Mouse (Mus musculus) limb, embryonic 10.5 days (tissue): Measurements from ENCODE around the gene Col8a2. TPM values are rescaled to one million over a fixed set of nuclear protein-coding genes. Genes with fewer than 3 reads are reported as not detected.
A peak's percentile ranks its signal among the peaks of the same experiment; 100 is the strongest.

Experiments used
- DNase-seq: peaks from one replicate; pipeline ENCODE4 v3.0.0-alpha.2; 2017; ENCODE audit warnings: low spot score
- H3K27ac ChIP-seq: fragments of 300-500 bp; sonication (generic); 2 replicates; pipeline ENCODE4 v1.5.1; 2016; ENCODE audit warnings: mild to moderate bottlenecking
- H3K27me3 ChIP-seq: fragments of 300-500 bp; sonication (generic); 2 replicates; pipeline ENCODE4 v1.6.1; 2016; ENCODE audit warnings: low read depth, mild to moderate bottlenecking; ENCODE audit not compliant: poor library complexity, severe bottlenecking
- H3K36me3 ChIP-seq: fragments of 300-500 bp; sonication (generic); 2 replicates; pipeline ENCODE4 v1.6.1; 2016; ENCODE audit warnings: mild to moderate bottlenecking, moderate library complexity
- H3K4me1 ChIP-seq: fragments of 300-500 bp; sonication (generic); 2 replicates; pipeline ENCODE4 v1.6.1; 2016
- H3K4me3 ChIP-seq: fragments of 300-500 bp; sonication (generic); 2 replicates; pipeline ENCODE4 v1.5.1; 2016; ENCODE audit warnings: mild to moderate bottlenecking, moderate library complexity
- H3K9me3 ChIP-seq: fragments of 300-500 bp; sonication (generic); replicated peaks from 2 replicates; pipeline ENCODE4 v1.6.1; 2016; ENCODE audit warnings: mild to moderate bottlenecking
- WGBS: fragments of 180-500 bp; shearing (Covaris S2); methylation state at CpG from one replicate; pipeline ENCODE4 v1.1.7; 2016; 5-methylcytosine and 5-hydroxymethylcytosine counted together
- polyA plus RNA-seq: library from polyadenylated mRNA; unstranded; fragments of >200 nt; fragmentation: Nextera tagmentation; extraction: Ambion mirVana; gene quantifications from 2 replicates; pipeline ENCODE4 v1.2.1, GENCODE M21; 2016

Gene Col8a2
- polyA plus RNA-seq, 1 experiment from 2014 or later, result 1.4 TPM

DNA sequence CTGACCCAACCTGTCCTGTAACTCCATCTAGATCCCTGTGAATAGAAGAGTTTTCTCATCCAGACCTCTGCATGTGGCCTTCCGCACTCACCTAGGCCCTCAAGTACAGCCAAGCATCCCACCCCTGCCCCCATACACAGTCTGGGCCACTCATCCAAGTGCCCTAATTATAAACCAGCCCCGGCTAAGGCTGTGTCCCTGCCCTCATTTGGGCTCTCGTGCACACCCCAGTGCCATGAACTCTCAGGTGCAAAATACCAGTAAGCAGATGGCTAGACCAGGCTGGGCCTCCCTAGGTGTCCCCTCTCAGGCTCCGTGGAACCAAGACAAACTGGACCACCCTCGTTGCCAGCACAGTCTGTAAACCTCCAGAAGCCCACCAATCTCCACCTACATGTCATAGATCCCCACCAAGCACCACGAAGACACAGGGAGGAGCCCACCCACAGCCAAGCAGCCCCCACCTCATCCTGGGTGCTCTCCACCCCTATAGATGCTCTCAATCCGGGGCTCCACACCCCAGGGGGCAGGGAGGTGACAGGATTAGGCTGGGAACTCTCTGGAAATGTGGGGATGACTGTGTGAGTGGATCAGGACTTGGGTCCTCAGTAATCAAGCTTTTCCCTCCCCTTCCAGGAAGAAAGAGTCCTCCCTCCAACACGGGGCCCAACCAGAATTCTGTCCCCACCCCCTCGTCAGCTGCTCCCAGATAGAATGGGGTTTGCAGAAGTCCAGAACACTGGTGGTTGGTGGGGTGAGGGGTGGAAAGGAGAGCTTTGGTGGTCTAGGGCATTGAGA, 32.1 kb upstream of the Col8a2 start:
- peak overlapping the region; percentile 95 for H3K4me3 ChIP-seq
- H3K27me3 ChIP-seq, result no peaks in the 10 kb centered on the region
- H3K4me1 ChIP-seq, result peaks cover 79% of the 10 kb centered on the region
- H3K36me3 ChIP-seq, result peaks cover 39% of the 10 kb centered on the region
- WGBS, result 19% methylated on average over 9 of the region's 9 CpGs
- peak overlapping the region; percentile 97 for H3K27ac ChIP-seq
- H3K9me3 ChIP-seq, result no peaks in the 10 kb centered on the region
- peak; percentile 34 for DNase-seq

DNA sequence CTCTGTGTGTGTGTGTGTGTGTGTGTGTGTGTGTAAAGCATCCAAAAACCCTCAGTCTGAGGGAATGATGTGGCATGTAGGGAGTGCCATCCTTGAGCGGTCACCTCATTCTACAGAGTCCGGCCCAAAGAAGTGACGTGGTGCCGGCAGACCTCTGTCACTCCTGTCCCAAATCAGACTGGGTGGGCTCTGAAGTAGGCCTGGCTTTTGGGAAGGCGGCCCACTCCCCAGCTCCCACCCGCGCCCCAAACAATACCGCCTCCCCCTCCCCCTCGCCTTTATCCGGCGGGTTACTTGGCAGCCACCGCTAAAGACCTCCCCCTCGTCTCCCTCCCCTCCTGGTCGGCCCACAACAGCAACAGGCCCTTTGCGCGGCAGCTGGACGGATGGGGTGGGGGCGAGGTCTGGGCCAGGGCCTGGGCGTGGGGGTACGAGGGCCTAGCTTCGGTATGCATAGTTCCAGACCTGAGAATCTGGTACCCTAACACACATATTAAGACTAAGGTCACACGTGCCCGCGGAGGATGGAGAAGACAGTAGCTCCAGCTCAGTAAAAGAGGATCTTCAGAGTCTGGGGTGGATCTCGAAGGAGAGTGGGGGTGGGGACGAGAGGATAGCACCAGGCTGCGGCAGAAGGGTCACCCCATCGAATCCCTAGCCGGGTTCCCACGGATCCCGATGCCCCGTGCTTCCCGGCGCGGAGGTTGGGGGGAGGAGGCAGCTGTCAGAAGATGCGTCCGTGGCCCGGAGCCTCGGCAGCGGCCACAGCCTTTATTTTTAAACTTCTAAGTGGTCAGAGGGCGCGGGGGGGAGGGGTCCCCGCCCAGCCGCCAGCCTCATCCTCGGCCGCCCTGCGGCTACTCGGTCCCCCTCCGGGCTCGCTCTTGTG, 31.2 kb upstream of the Col8a2 start:
- Histone ChIP-seq H3K9me3 (no peaks in the 10 kb centered on the region), H3K4me3 (peak overlapping the region; percentile 95), H3K36me3 (peaks cover 33% of the 10 kb centered on the region), H3K4me1 (peaks cover 88% of the 10 kb centered on the region), H3K27me3 (no peaks in the 10 kb centered on the region), H3K27ac (peak overlapping the region; percentile 97)
- WGBS, result 0% methylated on average over 48 of the region's 50 CpGs
- peak; percentile 70 for DNase-seq

DNA sequence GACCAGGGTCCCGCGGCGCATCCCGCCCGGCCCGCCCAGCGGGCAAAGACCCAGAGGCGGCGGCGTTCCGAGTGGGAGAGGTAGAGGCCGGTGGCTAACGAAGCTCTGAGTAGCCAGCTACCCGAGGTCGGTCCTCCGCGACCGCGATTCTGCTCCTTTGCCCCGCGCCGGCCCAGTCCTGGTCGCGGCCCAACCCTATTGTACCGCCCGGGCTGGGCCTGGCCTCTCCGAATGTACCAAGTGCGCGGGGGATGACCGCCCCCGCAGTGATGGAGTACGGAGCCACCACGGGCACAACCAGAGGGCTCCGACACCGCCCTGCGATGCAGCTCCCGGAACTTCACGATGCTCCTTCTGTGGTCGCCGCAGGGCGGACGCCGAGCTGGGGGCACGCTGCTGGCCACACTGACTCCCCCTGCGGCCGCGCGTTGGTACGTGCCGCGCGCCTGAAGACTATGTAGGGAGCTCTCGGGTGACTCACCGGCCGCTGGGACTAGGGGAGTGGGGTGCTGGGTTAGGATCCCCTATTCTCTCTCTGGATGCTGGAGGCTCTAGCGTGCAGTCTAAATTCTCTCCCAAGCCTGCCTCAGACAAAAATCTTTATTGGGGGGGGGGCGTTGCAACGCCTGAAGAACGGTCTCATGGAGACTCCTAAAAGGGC, 30.3 kb upstream of the Col8a2 start, which contains the start of gene Map7d1:
Map7d1 (minus strand) TSS at position 213 of the 661 bp plus-strand sequence.
- Histone ChIP-seq H3K9me3 (no peaks in the 10 kb centered on the region), H3K36me3 (peaks cover 23% of the 10 kb centered on the region), H3K4me1 (peaks cover 88% of the 10 kb centered on the region), H3K27ac (peak within 1 kb of the TSS; percentile 97), H3K4me3 (peak within 1 kb of the TSS; percentile 95), H3K27me3 (no peaks in the 10 kb centered on the region)
- WGBS, result under 1% methylated on average over 59 of the region's 59 CpGs
- peak; percentile 90 for DNase-seq

DNA sequence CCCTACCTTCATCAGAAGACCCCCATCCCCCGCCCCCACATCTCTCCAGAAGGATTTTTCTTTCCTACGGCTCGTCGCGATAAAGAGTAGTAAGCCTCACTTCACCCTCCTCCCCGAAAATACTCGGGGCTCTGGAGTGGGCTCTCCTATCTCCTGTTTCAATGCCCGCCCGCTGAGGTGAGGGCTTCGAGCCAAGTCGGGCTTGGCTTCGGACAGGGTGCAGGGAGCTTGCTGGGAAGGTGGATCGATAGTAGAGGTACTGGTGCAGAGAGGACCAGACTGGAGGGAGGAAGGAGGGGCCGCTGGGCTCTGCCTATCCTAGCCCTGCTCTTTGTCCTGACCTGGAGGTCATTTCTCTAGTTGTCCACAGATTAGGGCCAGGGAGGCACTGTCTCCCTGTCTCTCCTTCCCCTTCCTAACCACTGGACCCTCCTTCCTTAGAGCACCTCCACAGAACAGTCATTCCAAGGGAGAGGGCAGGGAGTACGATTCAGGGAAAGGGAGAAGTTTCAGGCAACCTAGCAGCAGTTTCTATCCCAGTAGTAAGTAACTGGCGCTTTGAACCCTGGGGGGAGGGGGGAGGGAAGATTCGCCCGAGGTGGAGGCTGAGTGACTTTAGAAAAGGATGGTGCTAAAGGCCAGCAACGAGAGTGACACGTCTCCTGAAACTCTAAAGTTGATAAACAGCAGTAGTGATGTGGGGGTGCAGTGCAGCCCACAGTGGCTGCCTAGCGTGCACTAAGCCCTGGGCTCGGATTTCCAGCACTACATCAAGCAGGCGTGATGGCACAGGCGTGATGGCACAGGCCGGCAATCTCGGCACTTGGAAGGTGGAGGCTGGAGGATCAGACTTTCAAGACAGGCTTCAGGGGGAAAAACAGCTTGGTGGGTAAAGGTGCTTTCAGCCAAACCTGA, 29.4 kb upstream of the Col8a2 start:
- peak; percentile 66 for DNase-seq

DNA sequence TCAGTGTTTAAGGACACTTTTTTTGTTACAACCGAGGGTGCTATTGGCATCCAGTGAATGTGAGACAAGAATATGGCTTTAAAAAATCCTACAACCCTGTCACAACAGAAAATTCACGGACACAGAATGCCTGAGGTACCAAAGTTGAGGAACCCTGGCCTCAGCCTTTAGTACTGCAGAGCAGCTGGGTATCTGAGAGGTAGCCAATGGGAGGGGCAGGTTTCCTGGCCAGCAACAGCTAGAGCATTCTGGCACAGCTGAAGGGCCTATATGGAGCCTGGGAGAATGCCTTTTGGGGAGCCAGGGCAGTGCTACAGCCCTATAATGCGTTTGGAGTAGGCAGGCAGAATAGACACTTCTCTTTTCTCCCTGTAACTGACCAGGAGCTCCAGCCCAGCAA, 27.5 kb upstream of the Col8a2 start:
- no peak for DNase-seq
- WGBS, result 26% methylated on average over 3 of the region's 3 CpGs
- Histone ChIP-seq H3K4me3 (peak overlapping the region; percentile 45), H3K27me3 (no peaks in the 10 kb centered on the region), H3K4me1 (peaks cover 82% of the 10 kb centered on the region), H3K27ac (peak overlapping the region; percentile 91), H3K36me3 (peaks cover 4% of the 10 kb centered on the region; the same call in 1 of the 2 replicates), H3K9me3 (no peaks in the 10 kb centered on the region)

More for the DNA sequence above, 29.4 kb upstream of the Col8a2 start:
- H3K27me3 ChIP-seq, result no peaks in the 10 kb centered on the region
- peaks cover 88% of the 10 kb centered on the region for H3K4me1 ChIP-seq
- peak overlapping the region; percentile 95 for H3K4me3 ChIP-seq
- H3K27ac ChIP-seq, result peak overlapping the region; percentile 97
- no peaks in the 10 kb centered on the region for H3K9me3 ChIP-seq
- H3K36me3 ChIP-seq, result peaks cover 14% of the 10 kb centered on the region
- 2% methylated on average over 26 of the region's 26 CpGs for WGBS

DNA sequence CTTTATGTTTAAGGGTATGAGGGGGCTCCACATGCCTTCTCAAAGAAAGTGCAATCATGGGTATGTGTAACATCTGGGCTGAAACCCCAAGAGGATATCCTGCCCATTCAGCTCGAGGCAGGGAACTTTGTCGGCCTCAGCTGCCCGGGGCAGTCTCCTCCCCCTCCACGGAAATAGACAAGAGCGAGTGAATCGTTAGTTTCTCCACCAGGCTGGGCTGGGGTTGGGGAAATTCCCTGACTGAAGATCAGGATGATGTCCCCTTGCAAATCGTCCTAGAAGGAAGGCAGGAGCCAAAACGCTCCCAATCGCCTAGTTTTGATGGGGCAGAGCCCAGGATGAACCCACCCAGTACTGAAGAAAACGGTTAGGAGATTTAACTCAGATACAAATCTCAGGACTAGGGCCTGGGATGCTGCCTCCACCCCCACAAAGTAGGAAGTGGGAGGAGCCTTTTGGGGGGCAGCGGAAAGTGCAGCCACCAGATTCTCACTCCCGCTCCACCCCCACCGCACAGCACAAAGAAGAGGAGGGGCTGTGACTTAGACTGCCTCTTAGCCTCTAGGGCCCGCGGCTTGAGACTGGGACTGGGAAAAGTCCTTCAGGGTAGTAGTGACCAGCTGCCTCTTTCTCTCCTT, 27.0 kb upstream of the Col8a2 start:
- 0 out of 2 replicates have a peak, but pooled peaks cover 4% of the 10 kb centered on the region for H3K36me3 ChIP-seq
- H3K4me1 ChIP-seq, result peaks cover 76% of the 10 kb centered on the region
- DNase-seq, result peak; percentile 82
- under 1% methylated on average over 15 of the region's 15 CpGs for WGBS
- no peaks in the 10 kb centered on the region for H3K9me3 ChIP-seq
- peak overlapping the region; percentile 91 for H3K27ac ChIP-seq
- H3K4me3 ChIP-seq, result peak overlapping the region; percentile 45
- H3K27me3 ChIP-seq, result no peaks in the 10 kb centered on the region

DNA sequence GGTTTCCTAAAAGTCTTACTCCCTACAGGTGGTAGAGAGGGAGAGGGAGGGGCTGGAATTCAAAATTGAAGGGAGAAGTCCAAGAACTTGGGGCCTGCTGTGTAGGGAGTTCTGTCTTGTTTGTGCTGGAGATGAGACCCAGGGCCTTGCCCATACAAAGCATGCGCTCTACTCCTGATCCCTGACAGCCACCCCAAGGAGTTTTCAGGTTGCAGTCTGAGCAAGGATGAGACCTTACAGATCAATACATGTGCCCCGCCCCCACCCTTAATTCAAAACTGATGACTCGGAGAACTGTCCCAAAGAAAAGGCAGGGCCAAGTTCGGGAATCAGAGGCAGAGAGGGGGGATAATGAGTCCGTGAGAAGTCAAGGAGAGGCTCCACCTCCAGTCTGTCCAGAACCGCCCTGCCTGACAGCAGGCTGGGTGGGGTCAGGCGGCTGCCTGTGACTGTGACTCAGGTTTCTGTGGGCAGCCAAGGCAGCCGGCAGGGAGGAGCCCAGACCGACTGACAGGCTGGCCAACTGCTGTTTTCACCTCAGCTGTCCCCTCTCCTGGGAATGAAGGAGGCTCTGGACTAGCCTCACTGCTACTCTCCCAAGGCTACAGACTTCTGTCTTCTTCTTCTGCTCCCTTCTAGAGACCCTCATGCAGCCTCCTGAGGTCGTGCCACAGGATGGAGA, 25.9 kb upstream of the Col8a2 start:
- H3K4me3 ChIP-seq, result peak overlapping the region; percentile 45
- no peaks in the 10 kb centered on the region for H3K9me3 ChIP-seq
- peak; percentile 73 for DNase-seq
- H3K4me1 ChIP-seq, result peaks cover 67% of the 10 kb centered on the region
- 0 out of 2 replicates have a peak, but pooled peaks cover 4% of the 10 kb centered on the region for H3K36me3 ChIP-seq
- no peaks in the 10 kb centered on the region for H3K27me3 ChIP-seq
- peak overlapping the region; percentile 91 for H3K27ac ChIP-seq
- WGBS, result 1% methylated on average over 10 of the region's 10 CpGs

DNA sequence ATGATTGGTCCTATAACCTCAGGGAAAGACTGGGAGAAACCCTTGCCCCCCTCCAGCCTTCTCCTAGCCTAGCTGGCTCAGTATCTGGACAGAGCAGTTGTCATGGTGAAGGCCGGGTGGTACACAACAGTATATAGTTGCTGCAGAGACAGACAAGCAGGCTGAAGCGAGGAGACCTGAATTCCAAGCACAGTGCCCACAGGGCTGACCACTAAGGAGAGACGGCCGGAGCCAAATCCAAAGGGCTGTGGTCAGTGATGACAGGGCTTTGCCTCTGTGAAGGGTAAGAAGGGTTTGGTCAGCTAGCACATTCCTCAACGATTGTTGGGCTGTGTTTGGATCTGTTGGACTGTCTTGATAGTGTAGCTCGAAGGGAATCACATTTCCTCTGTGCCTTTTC, 25.3 kb upstream of the Col8a2 start:
- Histone ChIP-seq H3K4me3 (peak overlapping the region; percentile 45), H3K36me3 (0 out of 2 replicates have a peak, but pooled peaks cover 4% of the 10 kb centered on the region), H3K4me1 (peaks cover 65% of the 10 kb centered on the region), H3K27me3 (no peaks in the 10 kb centered on the region), H3K27ac (peak overlapping the region; percentile 91), H3K9me3 (no peaks in the 10 kb centered on the region)
- no peak for DNase-seq
- 75% methylated on average over 6 of the region's 6 CpGs for WGBS

DNA sequence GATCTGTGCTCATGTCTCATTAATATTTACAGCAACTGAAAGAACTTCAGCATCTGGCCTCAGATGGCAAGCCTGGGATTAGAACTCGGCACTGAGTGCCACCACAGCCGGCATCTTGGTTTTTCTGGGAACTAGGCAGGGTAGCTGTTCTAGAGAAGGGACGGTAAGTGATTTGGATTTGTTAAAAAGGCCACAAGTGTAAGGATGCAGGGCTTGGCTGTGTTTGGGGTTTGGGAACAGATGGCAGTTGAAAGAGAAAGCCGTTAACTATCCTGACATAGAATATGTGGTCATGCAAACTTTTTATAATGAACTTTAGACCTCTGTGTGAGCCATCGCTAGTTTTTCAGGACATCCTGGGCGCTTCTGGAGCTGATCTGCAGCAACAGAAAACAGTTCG, 24.9 kb upstream of the Col8a2 start:
- no peaks in the 10 kb centered on the region for H3K9me3 ChIP-seq
- WGBS, result 55% methylated on average over 7 of the region's 7 CpGs
- H3K4me1 ChIP-seq, result peaks cover 62% of the 10 kb centered on the region
- DNase-seq, result no peak
- H3K36me3 ChIP-seq, result 0 out of 2 replicates have a peak, but pooled peaks cover 4% of the 10 kb centered on the region
- H3K27me3 ChIP-seq, result no peaks in the 10 kb centered on the region
- H3K27ac ChIP-seq, result peak overlapping the region; percentile 91; the same call in 1 of the 2 replicates
- peak overlapping the region; percentile 86 for H3K4me3 ChIP-seq

DNA sequence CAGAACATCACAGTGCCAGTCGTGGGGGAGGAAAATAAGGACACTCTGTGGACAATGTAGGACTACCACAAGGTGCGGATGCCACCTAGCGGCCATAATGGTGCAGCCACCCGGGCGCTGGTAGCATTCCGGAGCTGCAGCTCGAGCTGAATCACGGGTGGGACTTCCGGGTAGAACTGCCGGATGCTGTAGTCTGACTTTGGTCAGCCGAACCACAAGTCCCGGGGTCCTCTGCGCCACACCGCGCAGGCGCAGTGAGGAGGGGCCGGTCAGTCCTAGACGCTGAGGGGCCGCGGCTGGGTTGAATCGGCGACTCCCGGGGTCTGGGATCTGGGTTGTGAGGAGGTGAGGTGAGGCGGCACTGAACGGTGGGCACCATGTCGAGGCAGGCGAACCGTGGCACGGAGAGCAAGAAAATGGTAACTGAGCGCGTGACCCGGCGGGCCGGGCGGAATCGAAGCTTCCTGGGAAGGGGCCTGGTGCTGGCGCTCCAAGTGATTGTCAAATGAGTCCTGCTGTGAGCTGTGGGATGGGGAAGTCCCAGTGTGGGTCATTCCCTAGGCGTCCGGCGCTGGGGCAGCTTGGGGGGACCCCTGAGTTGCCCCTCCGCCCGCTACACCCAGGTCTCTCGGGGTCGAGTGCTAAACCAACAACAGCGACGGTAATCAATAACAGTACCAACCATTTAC, 24.3 kb upstream of the Col8a2 start, which contains the start of gene Trappc3:
Trappc3 (plus strand) TSS at position 207 of the 689 bp plus-strand sequence.
- Histone ChIP-seq H3K4me1 (peaks cover 56% of the 10 kb centered on the region), H3K36me3 (0 out of 2 replicates have a peak, but pooled peaks cover 4% of the 10 kb centered on the region)
- DNase-seq, result peak; percentile 99

More for the DNA sequence above, 24.3 kb upstream of the Col8a2 start, which contains the start of gene Trappc3:
- H3K4me3 ChIP-seq, result peak within 1 kb of the TSS; percentile 86
- 2% methylated on average over 46 of the region's 46 CpGs for WGBS
- no peaks in the 10 kb centered on the region for H3K27me3 ChIP-seq
- peak within 1 kb of the TSS; percentile 91 for H3K27ac ChIP-seq
- no peaks in the 10 kb centered on the region for H3K9me3 ChIP-seq
